Mouse (Mus musculus) kidney, embryonic 14.5 days (tissue): ENCODE results near the gene Gm21996. TPM values are rescaled to one million over a fixed set of nuclear protein-coding genes. Genes with fewer than 3 reads are reported as not detected.
"Not testable (repeated sequence)": the region's sequence is repeated elsewhere in the genome, so short reads cannot be mapped to it uniquely, and the experiment has no call there.

ENCODE experiments used
- ATAC-seq: fragments of 200-750 bp; cut with Nextera tagmentation; 2 replicates; pipeline ENCODE4 v1.8.0; 2017; ENCODE audit warnings: moderate number of reproducible peaks, mild to moderate bottlenecking, moderate TSS enrichment, moderate library complexity; ENCODE audit not compliant: low FRiP score, low TSS enrichment
- H3K27ac ChIP-seq: fragments of 300-500 bp; sonication (generic); 2 replicates; pipeline ENCODE4 v1.5.1; 2014; ENCODE audit warnings: low read depth, mild to moderate bottlenecking, low read length, moderate library complexity, mixed read lengths
- H3K27me3 ChIP-seq: fragments of 300-500 bp; sonication (generic); 2 replicates; pipeline ENCODE4 v1.6.1; 2014; ENCODE audit warnings: mild to moderate bottlenecking, low read length; ENCODE audit not compliant: control insufficient read depth, insufficient read depth
- H3K36me3 ChIP-seq: fragments of 300-500 bp; sonication (generic); 2 replicates; pipeline ENCODE4 v1.6.1; 2014; ENCODE audit warnings: low read length, mixed read lengths; ENCODE audit not compliant: control insufficient read depth, insufficient read depth
- H3K4me1 ChIP-seq: fragments of 300-500 bp; sonication (generic); 2 replicates; pipeline ENCODE4 v1.6.1; 2014; ENCODE audit warnings: low read length, mixed read lengths; ENCODE audit not compliant: control insufficient read depth, insufficient read depth
- H3K4me2 ChIP-seq: fragments of 300-500 bp; sonication (generic); replicated peaks from 2 replicates; pipeline ENCODE4 v1.6.1; 2014; ENCODE audit warnings: low read depth, mild to moderate bottlenecking, low read length
- H3K4me3 ChIP-seq: fragments of 300-500 bp; sonication (generic); 2 replicates; pipeline ENCODE4 v1.5.1; 2014; ENCODE audit warnings: mild to moderate bottlenecking, low read length
- H3K9ac ChIP-seq: fragments of 300-500 bp; sonication (generic); 2 replicates; pipeline ENCODE4 v1.6.1; 2014; ENCODE audit warnings: low read depth, mild to moderate bottlenecking, low read length, moderate library complexity
- H3K9me3 ChIP-seq: fragments of 300-500 bp; sonication (generic); 2 replicates; pipeline ENCODE4 v1.6.1; 2016; ENCODE audit warnings: low read length; ENCODE audit not compliant: control insufficient read depth
- WGBS: fragments of 180-500 bp; shearing (Covaris S2); extraction: QIAGEN DNeasy Blood & Tissue Kit; methylation state at CpG from one replicate; pipeline ENCODE4 v1.1.7; 2014; 5-methylcytosine and 5-hydroxymethylcytosine counted together
- polyA plus RNA-seq: library from polyadenylated mRNA; unstranded; fragments of >200 nt; fragmentation: Nextera tagmentation; extraction: Ambion mirVana; gene quantifications from 2 replicates; pipeline ENCODE4 v1.2.1, GENCODE M21; 2014

Gm21996 gene
- not detected in 2 replicates for polyA plus RNA-seq

DNA sequence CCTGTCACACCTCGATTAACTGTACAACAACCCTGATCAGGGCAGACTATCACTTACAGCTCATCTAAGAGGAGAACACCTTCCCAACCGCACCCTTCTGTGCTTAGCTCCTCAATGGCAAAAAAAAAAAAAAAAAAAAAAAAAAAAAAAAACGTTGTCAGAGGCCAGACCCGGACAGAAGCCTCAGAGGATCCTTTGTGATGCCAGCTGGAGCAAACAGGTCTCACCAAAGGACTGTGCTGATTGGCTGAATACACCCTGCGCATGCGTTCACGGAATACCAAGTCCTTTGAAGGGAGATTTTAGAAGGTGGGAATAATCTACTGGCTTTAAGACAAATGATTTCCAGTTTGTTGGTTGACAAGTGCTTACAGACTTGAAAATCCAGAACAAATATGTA is at the start of gene Gm21996:
Gene Gm21996, minus strand, starts transcription at position 101 of the 400 bp plus-strand sequence.
- H3K27me3 ChIP-seq, H3K9me3 ChIP-seq, H3K4me2 ChIP-seq, ATAC-seq, H3K4me1 ChIP-seq, H3K36me3 ChIP-seq, H3K4me3 ChIP-seq, H3K9ac ChIP-seq, H3K27ac ChIP-seq: not testable (repeated sequence)
- WGBS = no CpG with 5 or more reads among the region's 7 CpGs
